Mouse (Mus musculus) kidney, embryonic 15.5 days (tissue): ENCODE measurements around the gene Csnk1g1. TPM values are rescaled to one million over a fixed set of nuclear protein-coding genes. Genes with fewer than 3 reads are reported as not detected.

ENCODE experiments used
- ATAC-seq: fragments of 200-750 bp; cut with Nextera tagmentation; replicated peaks from 2 replicates; pipeline ENCODE4 v1.8.0; 2017; ENCODE audit warnings: moderate TSS enrichment; ENCODE audit not compliant: low FRiP score
- H3K27ac ChIP-seq: fragments of 300-500 bp; sonication (generic); 2 replicates; pipeline ENCODE4 v1.5.1; 2015; ENCODE audit warnings: mild to moderate bottlenecking, inconsistent platforms
- H3K27me3 ChIP-seq: fragments of 300-500 bp; sonication (generic); 2 replicates; pipeline ENCODE4 v1.6.1; 2015; ENCODE audit warnings: inconsistent platforms
- H3K36me3 ChIP-seq: fragments of 300-500 bp; sonication (generic); 2 replicates; pipeline ENCODE4 v1.6.1; 2015; ENCODE audit warnings: inconsistent platforms
- H3K4me1 ChIP-seq: fragments of 300-500 bp; sonication (generic); 2 replicates; pipeline ENCODE4 v1.6.1; 2015; ENCODE audit warnings: inconsistent platforms
- H3K4me2 ChIP-seq: fragments of 300-500 bp; sonication (generic); 2 replicates; pipeline ENCODE4 v1.6.1; 2015; ENCODE audit warnings: moderate library complexity, mild to moderate bottlenecking, inconsistent platforms
- H3K4me3 ChIP-seq: fragments of 300-500 bp; sonication (generic); replicated peaks from 2 replicates; pipeline ENCODE4 v1.5.1; 2015; ENCODE audit warnings: mild to moderate bottlenecking, inconsistent platforms
- H3K9ac ChIP-seq: fragments of 300-500 bp; sonication (generic); 2 replicates; pipeline ENCODE4 v1.6.1; 2015; ENCODE audit warnings: mild to moderate bottlenecking, inconsistent platforms
- H3K9me3 ChIP-seq: fragments of 300-500 bp; sonication (generic); replicated peaks from 2 replicates; pipeline ENCODE4 v1.6.1; 2016; ENCODE audit warnings: inconsistent platforms
- WGBS: fragments of 180-500 bp; shearing (Covaris S2); methylation state at CpG from one replicate; pipeline ENCODE4 v1.1.7; 2015; ENCODE audit warnings: mixed read lengths; 5-methylcytosine and 5-hydroxymethylcytosine counted together
- polyA plus RNA-seq: library from polyadenylated mRNA; unstranded; fragments of >200 nt; fragmentation: Nextera tagmentation; extraction: Ambion mirVana; gene quantifications from 2 replicates; pipeline ENCODE4 v1.2.1, GENCODE M21; 2015

Csnk1g1 gene
- polyA plus RNA-seq, 1 experiment from 2014 or later = 16.5 TPM

DNA sequence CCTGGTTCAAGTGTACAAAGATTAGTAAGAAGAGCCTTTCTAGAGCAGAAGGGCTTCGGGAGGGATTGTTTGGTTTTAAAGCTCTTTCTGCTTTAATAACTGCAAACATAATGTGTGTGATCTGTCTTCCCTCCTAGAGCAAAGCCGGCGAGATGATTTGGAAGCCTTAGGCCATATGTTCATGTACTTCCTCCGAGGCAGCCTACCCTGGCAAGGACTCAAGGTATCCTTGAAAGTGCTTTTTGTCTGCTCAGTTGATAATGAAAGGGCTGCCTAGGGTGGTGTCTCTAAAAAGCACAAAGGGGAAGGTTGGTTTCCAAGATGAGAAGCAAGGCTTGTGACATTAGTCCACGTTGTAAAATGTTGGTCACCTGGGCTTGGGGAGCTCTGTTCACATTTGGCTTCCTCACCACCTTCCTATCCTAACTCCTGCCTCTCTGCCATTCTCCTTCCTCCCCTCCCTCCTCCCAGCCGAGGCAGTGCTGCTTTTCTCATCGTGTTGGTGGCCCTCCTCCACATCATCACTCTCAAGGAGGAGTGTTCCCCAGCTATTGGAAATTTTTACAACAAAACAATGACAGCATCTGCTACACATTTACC is 99.0 kb downstream of the Csnk1g1 start:
- 74% methylated on average over 7 of the region's 7 CpGs for WGBS
- Histone ChIP-seq H3K4me3 (no peak overlapping the region), H3K27ac (no peak overlapping the region), H3K4me2 (no peak overlapping the region), H3K9me3 (no peaks in the 10 kb centered on the region), H3K36me3 (peaks cover 58% of the 10 kb centered on the region), H3K9ac (no peak overlapping the region), H3K27me3 (no peaks in the 10 kb centered on the region), H3K4me1 (no peaks in the 10 kb centered on the region)
- no peak for ATAC-seq

DNA sequence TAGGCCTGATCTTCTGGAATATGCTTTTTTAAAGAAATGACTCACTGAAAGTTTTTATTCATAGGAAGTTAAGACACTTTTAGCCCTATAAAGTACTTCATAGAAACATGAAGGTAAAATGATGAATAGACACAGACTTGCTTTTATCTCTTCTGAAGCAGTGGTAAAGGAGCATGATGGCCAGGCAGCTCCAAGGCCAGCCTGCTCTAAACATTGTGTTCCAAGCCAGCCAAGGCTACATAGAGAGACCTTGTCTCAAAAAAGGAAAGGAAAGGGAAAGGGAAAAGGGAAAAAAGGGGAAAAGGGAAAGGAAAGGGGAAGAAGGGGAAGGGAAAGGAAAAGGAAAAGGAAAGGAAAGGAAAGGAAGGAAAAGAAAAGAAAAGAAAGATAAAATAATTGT is 111.9 kb downstream of the Csnk1g1 start:
- Histone ChIP-seq H3K4me3 (no peak overlapping the region), H3K4me2 (no peak overlapping the region), H3K27me3 (no peaks in the 10 kb centered on the region), H3K36me3 (peaks cover 40% of the 10 kb centered on the region), H3K27ac (no peak overlapping the region), H3K9ac (no peak overlapping the region), H3K9me3 (no peaks in the 10 kb centered on the region), H3K4me1 (no peaks in the 10 kb centered on the region)
- ATAC-seq = no peak

DNA sequence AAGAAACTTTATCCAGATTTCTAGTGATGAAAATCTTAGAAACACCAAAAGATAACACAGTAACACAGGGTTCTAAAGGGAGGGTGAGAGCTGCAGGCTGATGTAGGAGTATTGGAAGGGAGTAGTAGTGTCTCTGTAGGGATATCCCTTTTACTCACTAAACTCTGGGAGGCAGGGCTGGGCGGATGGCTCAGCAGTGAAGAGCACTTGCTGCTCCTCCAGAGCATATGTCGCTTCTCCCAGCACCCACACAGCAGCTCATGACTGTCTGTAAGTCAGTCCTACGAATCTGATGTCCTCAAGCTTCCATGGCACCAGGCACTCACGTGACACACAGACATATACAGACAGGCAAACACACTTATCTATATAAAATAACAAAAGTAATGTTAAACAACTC is 129.4 kb downstream of the Csnk1g1 start:
- Histone ChIP-seq H3K27me3 (no peaks in the 10 kb centered on the region), H3K4me1 (no peaks in the 10 kb centered on the region), H3K9ac (no peak overlapping the region), H3K4me3 (no peak overlapping the region), H3K9me3 (no peaks in the 10 kb centered on the region), H3K36me3 (peaks cover 61% of the 10 kb centered on the region), H3K4me2 (no peak overlapping the region), H3K27ac (no peak overlapping the region)
- 80% methylated on average over 4 of the region's 4 CpGs for WGBS
- ATAC-seq = no peak

DNA sequence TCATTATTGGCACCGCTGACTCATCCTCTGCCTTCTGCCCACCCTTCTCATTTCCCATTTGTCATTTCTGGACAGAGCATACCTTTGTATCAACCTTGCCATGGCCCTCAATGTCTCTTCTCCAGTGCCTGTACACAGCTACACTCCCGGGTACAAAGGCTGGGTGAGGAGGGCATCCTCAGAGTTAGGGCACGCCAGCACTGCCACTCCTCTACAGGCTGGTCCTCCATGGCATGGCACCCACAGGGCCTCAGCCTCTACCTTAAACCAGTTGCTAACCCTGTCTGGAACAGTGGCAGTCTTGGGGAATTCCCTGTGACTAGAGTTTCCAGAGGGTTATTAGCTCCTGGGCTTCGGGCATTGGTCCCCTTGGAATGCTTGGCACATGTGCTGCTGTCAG is 129.9 kb downstream of the Csnk1g1 start:
- Histone ChIP-seq H3K4me2 (no peak overlapping the region), H3K9ac (no peak overlapping the region), H3K36me3 (peaks cover 56% of the 10 kb centered on the region), H3K4me1 (no peaks in the 10 kb centered on the region), H3K27me3 (no peaks in the 10 kb centered on the region), H3K9me3 (no peaks in the 10 kb centered on the region), H3K4me3 (no peak overlapping the region), H3K27ac (no peak overlapping the region)
- ATAC-seq = no peak
- WGBS = 95% methylated on average over 4 of the region's 4 CpGs

DNA sequence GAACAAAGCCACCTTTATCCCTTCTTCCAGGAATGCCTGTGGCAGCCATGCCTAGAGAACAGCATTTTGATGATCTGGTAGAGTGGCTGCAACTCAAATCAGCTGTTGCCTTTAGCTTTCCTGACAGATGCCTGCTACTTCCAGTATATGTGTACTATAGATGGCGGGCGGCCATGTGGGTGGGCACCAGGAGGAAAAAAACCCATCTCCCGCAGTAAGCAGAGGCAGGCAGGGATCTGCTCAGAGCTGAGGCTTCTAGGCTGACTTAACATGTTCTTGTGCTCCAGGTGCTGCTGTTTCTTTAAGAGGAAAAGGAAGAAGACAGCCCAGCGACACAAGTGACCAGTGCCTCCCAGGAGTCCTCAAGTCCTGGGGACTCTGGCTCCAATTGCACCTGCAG is 130.6 kb downstream of the Csnk1g1 start:
- H3K4me2 ChIP-seq = no peak overlapping the region
- no peak overlapping the region for H3K4me3 ChIP-seq
- ATAC-seq = no peak
- H3K9me3 ChIP-seq = no peaks in the 10 kb centered on the region
- no peaks in the 10 kb centered on the region for H3K4me1 ChIP-seq
- no peaks in the 10 kb centered on the region for H3K27me3 ChIP-seq
- H3K27ac ChIP-seq = no peak overlapping the region
- H3K36me3 ChIP-seq = peaks cover 49% of the 10 kb centered on the region
- H3K9ac ChIP-seq = no peak overlapping the region
- WGBS = 80% methylated on average over 4 of the region's 4 CpGs

DNA sequence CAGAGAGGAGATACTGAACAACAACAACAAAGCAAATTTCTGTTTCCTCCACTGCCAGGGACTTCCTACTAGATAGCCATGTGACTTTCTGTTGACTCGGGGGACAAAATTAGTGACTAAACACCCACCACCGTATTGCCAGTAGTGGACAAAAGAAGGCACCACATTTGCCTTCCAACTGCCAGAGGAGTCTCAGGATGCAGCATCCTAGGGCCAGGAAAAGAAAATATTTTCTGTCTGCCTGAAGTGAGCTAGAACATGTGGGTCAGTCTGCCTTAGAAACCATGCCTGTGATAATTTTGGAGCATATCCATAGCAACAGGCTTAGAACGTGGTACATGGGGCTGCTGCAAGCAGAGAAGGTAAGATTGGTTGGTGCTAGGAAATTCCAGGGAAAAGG is 132.1 kb downstream of the Csnk1g1 start:
- H3K4me1 ChIP-seq = no peaks in the 10 kb centered on the region
- no peak overlapping the region for H3K27ac ChIP-seq
- ATAC-seq = no peak
- H3K4me2 ChIP-seq = no peak overlapping the region
- no peaks in the 10 kb centered on the region for H3K27me3 ChIP-seq
- H3K9me3 ChIP-seq = no peaks in the 10 kb centered on the region
- no peak overlapping the region for H3K4me3 ChIP-seq
- 82% methylated on average over 3 of the region's 3 CpGs for WGBS
- no peak overlapping the region for H3K9ac ChIP-seq
- peaks cover 45% of the 10 kb centered on the region for H3K36me3 ChIP-seq

DNA sequence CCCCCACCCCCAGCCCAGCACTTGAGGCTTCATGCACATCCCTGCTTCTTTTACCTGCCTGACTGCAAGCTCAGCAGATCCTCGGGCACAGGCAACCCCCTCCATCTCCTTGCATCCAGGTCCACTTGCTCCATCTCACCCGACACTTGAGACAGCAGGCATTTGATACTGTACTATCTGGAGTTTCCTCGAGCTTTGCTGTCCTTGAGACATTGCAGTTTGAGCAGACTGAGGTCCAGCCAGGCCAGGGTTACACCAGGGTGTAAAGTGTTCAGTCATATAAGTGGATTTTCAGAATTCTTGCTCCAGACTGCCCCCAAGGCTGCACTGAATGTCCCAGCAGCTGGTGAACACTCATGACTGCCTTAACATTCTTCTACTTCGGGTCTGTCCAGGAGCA is 133.6 kb downstream of the Csnk1g1 start:
- Histone ChIP-seq H3K9me3 (no peaks in the 10 kb centered on the region), H3K4me3 (no peak overlapping the region), H3K27me3 (no peaks in the 10 kb centered on the region), H3K9ac (no peak overlapping the region), H3K27ac (no peak overlapping the region), H3K4me1 (no peaks in the 10 kb centered on the region), H3K36me3 (peaks cover 40% of the 10 kb centered on the region), H3K4me2 (no peak overlapping the region)
- ATAC-seq = no peak
- 69% methylated on average over 4 of the region's 4 CpGs for WGBS

DNA sequence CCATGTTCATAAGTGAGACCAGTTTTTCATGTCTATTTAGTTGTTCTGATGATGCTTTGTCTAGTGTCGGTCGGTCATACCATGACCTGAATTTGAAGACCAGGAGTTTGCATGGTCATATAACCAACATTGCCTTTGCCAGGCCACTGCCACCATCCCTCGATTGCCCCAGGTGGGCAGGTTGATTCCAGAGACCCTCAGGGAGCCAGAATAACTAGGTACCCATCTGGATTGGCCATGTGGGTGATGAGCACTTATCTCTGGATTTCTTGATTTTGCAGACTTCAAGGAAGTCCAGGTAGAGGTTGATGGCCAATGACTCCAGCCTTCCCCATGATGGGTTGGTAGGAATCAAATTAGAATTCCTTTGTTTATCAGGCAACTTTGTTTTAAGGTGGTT is 134.5 kb downstream of the Csnk1g1 start:
- no peaks in the 10 kb centered on the region for H3K4me1 ChIP-seq
- H3K36me3 ChIP-seq = peaks cover 31% of the 10 kb centered on the region
- 97% methylated on average over 3 of the region's 3 CpGs for WGBS
- no peak overlapping the region for H3K4me3 ChIP-seq
- H3K27me3 ChIP-seq = no peaks in the 10 kb centered on the region
- no peak overlapping the region for H3K27ac ChIP-seq
- H3K9ac ChIP-seq = no peak overlapping the region
- H3K9me3 ChIP-seq = no peaks in the 10 kb centered on the region
- H3K4me2 ChIP-seq = no peak overlapping the region
- ATAC-seq = no peak

DNA sequence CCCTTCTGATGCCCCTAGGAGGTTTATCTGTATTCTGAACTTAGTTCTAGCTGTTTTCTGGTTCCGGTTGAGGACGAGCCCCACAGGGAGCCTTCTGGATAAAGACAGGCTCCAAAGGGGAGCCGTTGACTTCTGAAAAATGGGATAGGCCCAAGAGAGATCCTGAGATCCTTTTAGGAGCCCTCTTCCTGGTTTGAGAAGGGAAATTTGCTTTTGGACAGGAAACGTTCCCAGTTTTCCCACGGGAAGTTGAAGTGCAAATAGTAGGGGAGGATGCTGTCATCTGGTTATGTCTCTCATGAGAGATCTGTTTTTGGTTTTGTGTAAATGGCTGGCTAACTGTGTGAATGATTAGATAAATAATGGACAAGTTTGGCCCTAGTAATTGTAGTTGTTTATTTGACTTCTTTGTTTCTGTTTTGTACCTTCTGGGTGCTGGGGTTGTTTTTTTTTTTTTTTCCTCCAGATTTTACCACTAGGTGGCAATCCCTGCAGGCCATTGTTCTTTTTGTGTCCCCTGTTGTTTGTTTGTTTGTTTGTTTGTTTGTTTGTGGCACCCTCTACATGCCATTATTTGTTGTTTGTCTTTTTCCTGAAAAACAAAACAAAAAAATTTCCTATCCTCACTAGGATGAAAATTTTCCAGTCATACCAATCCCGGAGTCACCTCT is 141.3 kb downstream of the Csnk1g1 start:
- 0 out of 2 replicates have a peak, but pooled peaks cover 8% of the 10 kb centered on the region for H3K4me1 ChIP-seq
- no peaks in the 10 kb centered on the region for H3K27me3 ChIP-seq
- no peak overlapping the region for H3K4me3 ChIP-seq
- no peak overlapping the region for H3K4me2 ChIP-seq
- H3K9ac ChIP-seq = no peak overlapping the region
- no peaks in the 10 kb centered on the region for H3K36me3 ChIP-seq
- H3K9me3 ChIP-seq = no peaks in the 10 kb centered on the region
- peak overlapping the region; percentile 15; the same call in 1 of the 2 replicates for H3K27ac ChIP-seq
- 46% methylated on average over 6 of the region's 6 CpGs for WGBS
- ATAC-seq = no peak

DNA sequence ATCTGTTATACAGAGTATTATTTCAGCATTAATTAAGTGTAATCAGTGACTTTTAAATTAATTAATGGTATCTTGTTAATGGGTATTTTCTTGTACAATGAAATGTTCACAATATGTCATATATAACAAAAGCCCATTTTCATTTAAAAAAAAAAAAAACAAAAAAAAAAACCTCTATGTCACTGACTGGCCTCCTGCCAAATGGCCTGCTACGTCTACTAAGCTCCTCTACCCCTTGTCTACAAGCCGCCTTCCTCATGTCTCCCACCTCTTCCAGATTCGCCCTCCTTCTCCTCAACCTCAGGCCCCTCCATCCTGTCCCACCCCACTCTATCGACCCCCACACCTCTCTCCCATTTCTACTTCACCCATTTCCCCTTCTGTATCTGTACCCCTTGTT is 142.8 kb downstream of the Csnk1g1 start:
- Histone ChIP-seq H3K36me3 (no peaks in the 10 kb centered on the region), H3K9me3 (no peaks in the 10 kb centered on the region), H3K27me3 (no peaks in the 10 kb centered on the region), H3K9ac (no peak overlapping the region), H3K4me2 (no peak overlapping the region), H3K4me1 (0 out of 2 replicates have a peak, but pooled peaks cover 8% of the 10 kb centered on the region), H3K4me3 (no peak overlapping the region), H3K27ac (no peak overlapping the region)
- ATAC-seq = no peak
- 72% methylated on average over 4 of the region's 4 CpGs for WGBS

DNA sequence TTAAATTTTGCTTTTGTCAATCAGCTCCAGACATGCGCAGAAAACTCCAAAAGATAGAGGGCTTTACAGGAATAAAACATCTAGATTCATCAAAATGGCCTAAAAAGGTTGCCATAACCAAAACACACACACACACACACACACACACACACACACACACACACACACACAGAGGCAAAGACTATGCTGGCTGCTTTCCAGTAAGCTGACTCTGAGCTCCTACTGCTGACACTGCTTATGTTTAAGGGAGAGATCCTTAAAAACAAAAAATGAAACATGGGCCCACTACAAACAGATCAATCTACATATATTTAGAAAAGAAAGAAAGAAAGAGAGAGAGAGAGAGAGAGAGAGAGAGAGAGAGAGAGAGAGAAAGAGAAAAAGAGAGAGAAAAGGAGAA is 144.0 kb downstream of the Csnk1g1 start:
- 94% methylated on average over 1 of the region's 1 CpGs for WGBS
- no peaks in the 10 kb centered on the region for H3K27me3 ChIP-seq
- no peak overlapping the region for H3K27ac ChIP-seq
- no peaks in the 10 kb centered on the region for H3K36me3 ChIP-seq
- H3K4me3 ChIP-seq = no peak overlapping the region
- H3K4me2 ChIP-seq = no peak overlapping the region
- H3K4me1 ChIP-seq = 0 out of 2 replicates have a peak, but pooled peaks cover 8% of the 10 kb centered on the region
- H3K9ac ChIP-seq = no peak overlapping the region
- ATAC-seq = no peak
- H3K9me3 ChIP-seq = no peaks in the 10 kb centered on the region

DNA sequence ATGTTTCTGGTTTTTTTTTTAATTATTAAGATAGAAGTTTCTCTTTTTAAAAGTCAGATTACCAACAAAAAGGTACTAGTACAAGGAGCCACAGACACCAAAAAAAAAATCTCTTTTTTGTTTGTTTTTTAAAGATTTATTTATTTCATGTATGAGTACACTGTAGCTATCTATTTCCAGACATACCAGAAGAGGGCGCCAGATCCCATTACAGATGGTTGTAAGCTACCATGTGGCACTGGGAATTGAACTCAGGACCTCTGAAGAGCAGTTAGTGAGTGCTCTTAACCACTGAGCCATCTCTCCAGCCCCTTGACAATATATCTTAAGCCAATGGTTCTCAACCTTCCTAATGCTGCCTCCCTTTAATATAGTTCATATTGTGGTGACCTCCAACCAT is 144.9 kb downstream of the Csnk1g1 start:
- Histone ChIP-seq H3K36me3 (no peaks in the 10 kb centered on the region), H3K9me3 (no peaks in the 10 kb centered on the region), H3K9ac (no peak overlapping the region), H3K4me2 (no peak overlapping the region), H3K27me3 (no peaks in the 10 kb centered on the region), H3K4me3 (no peak overlapping the region), H3K4me1 (0 out of 2 replicates have a peak, but pooled peaks cover 8% of the 10 kb centered on the region), H3K27ac (no peak overlapping the region)
- ATAC-seq = no peak
- 45% methylated on average over 1 of the region's 1 CpGs for whole genome bisulfite sequencing
